Mouse (Mus musculus) adrenal gland, adult 8-10 months (tissue): ENCODE measurements around the gene Atp8a2. TPM values are rescaled to one million over a fixed set of nuclear protein-coding genes. Genes with fewer than 3 reads are reported as not detected.
"Not testable (repeated sequence)": the region's sequence is repeated elsewhere in the genome, so short reads cannot be mapped to it uniquely, and the experiment has no call there.

ENCODE experiments used
- DNase-seq: peaks from one replicate; pipeline ENCODE4 v3.0.0; 2022
- total RNA-seq, 4 experiments: library from RNA; stranded (reverse); gene quantifications; 2 replicates each; pipeline ENCODE4 v1.2.4; 2022

Gene Atp8a2
- total RNA-seq, 4 experiments from 2014 or later = 1.1 to 4.7 (median 2.3) TPM

- DNase-seq = no peak
Observed at GRCm38 (mm10) chr14:59762227-59762626, 434.8 kb downstream of the Atp8a2 start.

GRCm38 (mm10) chr14:59759900-59760493, 437.0 kb downstream of the Atp8a2 start:
- DNase-seq = no peak

GRCm38 (mm10) chr14:59759196-59759839, 437.7 kb downstream of the Atp8a2 start:
- no peak for DNase-seq

GRCm38 (mm10) chr14:59752401-59752800, 444.6 kb downstream of the Atp8a2 start:
- DNase-seq = no peak

GRCm38 (mm10) chr14:59750005-59750404, 447.0 kb downstream of the Atp8a2 start:
- DNase-seq = no peak

- DNase-seq = no peak
Observed at GRCm38 (mm10) chr14:59745676-59746075, 451.3 kb downstream of the Atp8a2 start.

- DNase-seq = no peak
Observed at GRCm38 (mm10) chr14:59741752-59742151, 455.2 kb downstream of the Atp8a2 start.

- DNase-seq = no peak
Observed at GRCm38 (mm10) chr14:59739446-59739845, 457.5 kb downstream of the Atp8a2 start.

GRCm38 (mm10) chr14:59737734-59738294, 459.2 kb downstream of the Atp8a2 start:
- DNase-seq = no peak

- no peak for DNase-seq
Observed at GRCm38 (mm10) chr14:59736861-59737700, 459.9 kb downstream of the Atp8a2 start.

GRCm38 (mm10) chr14:59730043-59730390, 467.0 kb downstream of the Atp8a2 start:
- DNase-seq = no peak

- DNase-seq = no peak
Observed at GRCm38 (mm10) chr14:59729298-59730042, 467.5 kb downstream of the Atp8a2 start.

GRCm38 (mm10) chr14:59727016-59727415, 470.0 kb downstream of the Atp8a2 start:
- DNase-seq = no peak

GRCm38 (mm10) chr14:59723163-59723562, 473.8 kb downstream of the Atp8a2 start:
- DNase-seq = no peak

GRCm38 (mm10) chr14:59721957-59722356, 475.0 kb downstream of the Atp8a2 start:
- no peak for DNase-seq

- DNase-seq = no peak
Observed at GRCm38 (mm10) chr14:59721356-59721755, 475.6 kb downstream of the Atp8a2 start.

- DNase-seq = no peak
Observed at GRCm38 (mm10) chr14:59720386-59720785, 476.6 kb downstream of the Atp8a2 start.

GRCm38 (mm10) chr14:59716443-59717085, 480.4 kb downstream of the Atp8a2 start:
- DNase-seq = not testable (repeated sequence)

GRCm38 (mm10) chr14:59715695-59716442, 481.1 kb downstream of the Atp8a2 start:
- DNase-seq = no peak

GRCm38 (mm10) chr14:59709505-59710335, 487.3 kb downstream of the Atp8a2 start:
- no peak for DNase-seq
